Comparison of ENCODE assay signal across 8 mouse cellular contexts in the genomic region with DNA sequence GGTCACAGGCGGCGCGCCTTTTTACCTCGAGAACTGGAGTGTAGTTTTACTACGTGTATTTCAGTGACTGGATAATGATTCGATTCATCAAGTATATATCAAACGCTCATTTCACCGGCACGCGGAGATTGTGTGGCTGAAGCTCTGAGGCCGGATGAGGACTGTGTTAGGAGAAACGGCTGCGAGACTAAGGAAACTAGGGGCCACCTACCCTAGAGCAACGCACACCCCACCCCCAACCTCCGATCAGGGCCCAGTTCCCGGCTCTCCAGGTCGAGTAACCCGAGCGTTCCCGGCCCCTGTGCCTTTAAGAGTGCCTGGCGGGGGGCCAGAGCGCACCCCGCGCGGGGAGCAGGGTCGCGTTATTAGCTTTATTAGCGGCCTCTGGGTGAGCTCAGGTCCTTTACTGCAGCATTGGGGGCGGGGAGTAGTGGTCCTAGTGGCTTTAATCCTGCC. TPM values are rescaled to one million over a fixed set of nuclear protein-coding genes. Genes with fewer than 3 reads are reported as not detected.
DNase-seq lines count a peak whose midpoint lies in the region; ATAC-seq and TF ChIP-seq lines count a peak whose summit lies in the region.

No protein-coding gene starts in this region.

- no peaks in the 10 kb centered on the region for H3K36me3 ChIP-seq in embryonic facial prominence, embryonic 10.5 days (replicated peaks)
- no peaks in the 10 kb centered on the region for H3K36me3 ChIP-seq in heart, embryonic 11.5 days (ENCODE audit: control insufficient read depth, insufficient read depth, low read length)
- H3K36me3 ChIP-seq in kidney, embryonic 15.5 days: no peaks in the 10 kb centered on the region
- no peaks in the 10 kb centered on the region for H3K36me3 ChIP-seq in testis, adult 2 months (ENCODE audit: control insufficient read depth, insufficient read depth, low read length)

- peaks cover 61% of the 10 kb centered on the region for H3K4me1 ChIP-seq in embryonic facial prominence, embryonic 10.5 days
- peaks cover 17% of the 10 kb centered on the region for H3K4me1 ChIP-seq in heart, embryonic 11.5 days (ENCODE audit: control insufficient read depth, insufficient read depth, low read length)
- peaks cover 66% of the 10 kb centered on the region for H3K4me1 ChIP-seq in kidney, embryonic 15.5 days
- H3K4me1 ChIP-seq in testis, adult 2 months (ENCODE audit: control insufficient read depth, insufficient read depth, low read length): peaks cover 5% of the 10 kb centered on the region

- no peak for TF ChIP-seq CTCF in testis, adult 2 months (IDR thresholded peaks at IDR 0.05; ENCODE audit: control insufficient read depth, insufficient read depth, insufficient replicate concordance, low read depth, low read length)

- peak overlapping the region; percentile 79 for H3K4me3 ChIP-seq in embryonic facial prominence, embryonic 10.5 days
- H3K4me3 ChIP-seq in heart, embryonic 11.5 days (ENCODE audit: low read depth, low read length): peak overlapping the region; percentile 81
- peak overlapping the region; percentile 64 for H3K4me3 ChIP-seq in kidney, embryonic 15.5 days (replicated peaks)
- H3K4me3 ChIP-seq in testis, adult 2 months (ENCODE audit: control insufficient read depth, low read depth, low read length): peak overlapping the region; percentile 63

- ATAC-seq in heart, embryonic 11.5 days (replicated peaks; ENCODE audit: insufficient number of reproducible peaks, low FRiP score, low TSS enrichment): peak; percentile 16; the same call in 1 of the 2 replicates
- 0 out of 2 replicates have a peak, but pooled peaks have one; percentile 27 for ATAC-seq in kidney, embryonic 15.5 days (replicated peaks; ENCODE audit: low FRiP score)

- intact Hi-C loops in left cerebral cortex, postnatal 4 days (cut with DNase I): loop anchor here (5.0 to 10.0 kb wide), 6 partner anchors 222 to 936 kb away; no protein-coding TSS in a partner anchor
- intact Hi-C loops in left cerebral cortex, postnatal 14 days (cut with DNase I): loop anchor here (2.0 to 10.0 kb wide), 4 partner anchors 422 to 698 kb away; no protein-coding TSS in a partner anchor

- H3K9me3 ChIP-seq in embryonic facial prominence, embryonic 10.5 days: no peaks in the 10 kb centered on the region
- H3K9me3 ChIP-seq in heart, embryonic 11.5 days (replicated peaks; ENCODE audit: control insufficient read depth, low read length): no peaks in the 10 kb centered on the region
- no peaks in the 10 kb centered on the region for H3K9me3 ChIP-seq in kidney, embryonic 15.5 days (replicated peaks)

- TF ChIP-seq POLR2A in testis, adult 2 months (IDR thresholded peaks at IDR 0.05; ENCODE audit: control insufficient read depth, low read depth, low read length): no peak

- H3K4me2 ChIP-seq in heart, embryonic 11.5 days: peak overlapping the region; percentile 96
- H3K4me2 ChIP-seq in kidney, embryonic 15.5 days: peak overlapping the region; percentile 90

- peak overlapping the region; percentile 99 for H3K27ac ChIP-seq in embryonic facial prominence, embryonic 10.5 days (replicated peaks)
- H3K27ac ChIP-seq in heart, embryonic 11.5 days (ENCODE audit: low read depth, low read length): peak overlapping the region; percentile 97
- peak overlapping the region; percentile 92 for H3K27ac ChIP-seq in kidney, embryonic 15.5 days
- H3K27ac ChIP-seq in testis, adult 2 months (ENCODE audit: control insufficient read depth, insufficient read depth, low read depth, low read length): peak overlapping the region; percentile 46; the same call in 1 of the 2 replicates

- H3K27me3 ChIP-seq in embryonic facial prominence, embryonic 10.5 days (replicated peaks; ENCODE audit: low read depth, poor library complexity, severe bottlenecking): peaks cover 33% of the 10 kb centered on the region
- no peaks in the 10 kb centered on the region for H3K27me3 ChIP-seq in heart, embryonic 11.5 days (ENCODE audit: control insufficient read depth, insufficient read depth, low read length)
- H3K27me3 ChIP-seq in kidney, embryonic 15.5 days: peaks cover 80% of the 10 kb centered on the region
- H3K27me3 ChIP-seq in testis, adult 2 months (ENCODE audit: control insufficient read depth, insufficient read depth, low read length): peaks cover 3% of the 10 kb centered on the region; the same call in 1 of the 2 replicates

- WGBS in embryonic facial prominence, embryonic 10.5 days: under 1% methylated on average over 29 of the region's 29 CpGs
- WGBS in heart, embryonic 11.5 days (ENCODE audit: insufficient replicate concordance): under 1% methylated on average over 29 of the region's 29 CpGs
- WGBS in kidney, embryonic 15.5 days: under 1% methylated on average over 29 of the region's 29 CpGs

- peak; percentile 64 for DNase-seq in left cerebral cortex, postnatal 4 days
- no peak for DNase-seq in left cerebral cortex, postnatal 14 days (ENCODE audit: low spot score in 2 of 2)
- peak; percentile 83 for DNase-seq in embryonic facial prominence, embryonic 10.5 days (ENCODE audit: low spot score)
- peak; percentile 32 for DNase-seq in lung, postnatal 36 days
- no peak for DNase-seq in spleen, adult 12 weeks (ENCODE audit: low spot score)

- H3K9ac ChIP-seq in heart, embryonic 11.5 days (ENCODE audit: low read depth, low read length): peak overlapping the region; percentile 96
- H3K9ac ChIP-seq in kidney, embryonic 15.5 days: peak overlapping the region; percentile 68

RNA-seq across cellular contexts. Expression of a gene that starts 1.9 kb away (rescaled TPM):
- 10 to 100 TPM in 1 of 2 experiments, 1 to 10 TPM in 1; 8.7 to 13.1 TPM for total RNA-seq in left cerebral cortex, postnatal 4 days (2021)
- 10 to 100 TPM; 10.1 to 10.6 TPM for total RNA-seq in left cerebral cortex, postnatal 14 days (2021)
- polyA plus RNA-seq in embryonic facial prominence, embryonic 10.5 days (2016; fragmentation: Nextera tagmentation; extraction: Ambion mirVana): 37.2 and 40.4 TPM in 2 replicates
- polyA plus RNA-seq in heart, embryonic 11.5 days (2014; fragmentation: Nextera tagmentation; extraction: Ambion mirVana): 37.2 and 42.5 TPM in 2 replicates
- 23.3 and 26.4 TPM in 2 replicates for polyA plus RNA-seq in kidney, embryonic 15.5 days (2015; fragmentation: Nextera tagmentation; extraction: Ambion mirVana)
- polyA plus RNA-seq in testis, adult 2 months (2012; rRNA removed): 1.1 and 1.3 TPM in 2 replicates

Comparison
In these comparisons a context has a peak if more than half of its experiments do, and no peak if none do; other contexts are left out.
1. DNase-seq: peak in left cerebral cortex, postnatal 4 days (single experiment), embryonic facial prominence, embryonic 10.5 days (single experiment) and lung, postnatal 36 days (single experiment); none in left cerebral cortex, postnatal 14 days (0 of 2) and spleen, adult 12 weeks (single experiment).
2. H3K27ac ChIP-seq: peak in every context shown above with its lines; median percentile 99 in embryonic facial prominence, embryonic 10.5 days; 97 in heart, embryonic 11.5 days; 92 in kidney, embryonic 15.5 days; 46 in testis, adult 2 months.
3. RNA of a gene that starts 1.9 kb away (polyA plus RNA-seq): 37.2 to 40.4 TPM in embryonic facial prominence, embryonic 10.5 days, 37.2 to 42.5 TPM in heart, embryonic 11.5 days and 23.3 to 26.4 TPM in kidney, embryonic 15.5 days; 1.1 to 1.3 TPM in testis, adult 2 months; every median in the first group is over 10 times any median in the second.
4. Peak in every context shown above with its lines, with median percentiles within 50 percentile points of each other: H3K4me3 ChIP-seq.